ENCODE assay signal across 27 mouse cellular contexts in genomic region chr9:24508880-24509279, GRCm38 (mm10).
"Had no signal": no experiment of that assay in that cellular context is flagged by ENCODE, and none has a peak within 500 bp of the region (broad histone marks: within the 10 kb centered on the region; RNA-seq: fewer than 3 reads in every experiment).

No protein-coding gene starts in this region.

- H3K36me3 ChIP-seq: embryonic facial prominence, embryonic 10.5 days; embryonic facial prominence, embryonic 12.5 days; embryonic facial prominence, embryonic 13.5 days; embryonic facial prominence, embryonic 15.5 days; forebrain, embryonic 10.5 days; forebrain, embryonic 12.5 days; forebrain, embryonic 15.5 days had no signal

- DNase-seq: cerebellum, adult 2 months; cerebellum, adult 8-10 months; cerebellum, adult 9-10 months; cerebellum, adult 9-11 months; cerebellum, postnatal 10 days; cerebellum, postnatal 14 days; cerebellum, postnatal 25 days; cerebellum, postnatal 36 days; embryo, embryonic 11 days; forebrain, postnatal 0 days; gastrocnemius, adult 2 months; gastrocnemius, postnatal 10 days; gastrocnemius, postnatal 14 days; gastrocnemius, postnatal 25 days; gastrocnemius, postnatal 36 days; heart, adult 18-20 months had no signal

- H3K9ac ChIP-seq: embryonic facial prominence, embryonic 12.5 days; embryonic facial prominence, embryonic 13.5 days; embryonic facial prominence, embryonic 15.5 days; forebrain, embryonic 12.5 days; forebrain, embryonic 13.5 days; forebrain, embryonic 15.5 days; forebrain, postnatal 0 days had no signal

- H3K4me1 ChIP-seq: embryonic facial prominence, embryonic 10.5 days; embryonic facial prominence, embryonic 12.5 days; embryonic facial prominence, embryonic 13.5 days had no signal

- H3K9me3 ChIP-seq: embryonic facial prominence, embryonic 10.5 days; embryonic facial prominence, embryonic 12.5 days; embryonic facial prominence, embryonic 13.5 days; embryonic facial prominence, embryonic 15.5 days; forebrain, embryonic 10.5 days; forebrain, embryonic 12.5 days; forebrain, embryonic 13.5 days; forebrain, embryonic 15.5 days had no signal

- H3K27me3 ChIP-seq: embryonic facial prominence, embryonic 12.5 days; embryonic facial prominence, embryonic 13.5 days; embryonic facial prominence, embryonic 15.5 days; forebrain, embryonic 12.5 days; forebrain, embryonic 13.5 days; forebrain, embryonic 15.5 days had no signal

- H3K4me2 ChIP-seq: embryonic facial prominence, embryonic 12.5 days; embryonic facial prominence, embryonic 13.5 days; embryonic facial prominence, embryonic 15.5 days; forebrain, embryonic 12.5 days; forebrain, embryonic 13.5 days; forebrain, embryonic 15.5 days had no signal

- H3K27ac ChIP-seq: embryonic facial prominence, embryonic 10.5 days; embryonic facial prominence, embryonic 12.5 days; embryonic facial prominence, embryonic 13.5 days; embryonic facial prominence, embryonic 15.5 days; forebrain, embryonic 10.5 days; forebrain, embryonic 12.5 days; forebrain, embryonic 13.5 days; forebrain, embryonic 15.5 days; gastrocnemius, adult 2 months had no signal

- ATAC-seq: forebrain, embryonic 13.5 days; forebrain, embryonic 14.5 days; forebrain, embryonic 15.5 days; forebrain, embryonic 16.5 days; forebrain, postnatal 0 days had no signal

- H3K4me3 ChIP-seq: embryonic facial prominence, embryonic 10.5 days; embryonic facial prominence, embryonic 12.5 days; embryonic facial prominence, embryonic 13.5 days; embryonic facial prominence, embryonic 15.5 days; erythroblast, embryonic 14.5 days; forebrain, embryonic 10.5 days; forebrain, embryonic 12.5 days; forebrain, embryonic 13.5 days; forebrain, embryonic 15.5 days; gastrocnemius, adult 2 months had no signal
